Mouse (Mus musculus) limb, embryonic 12.5 days (tissue): ENCODE results near the gene Cldn24. TPM values are rescaled to one million over a fixed set of nuclear protein-coding genes. Genes with fewer than 3 reads are reported as not detected.

Source experiments
- ATAC-seq: fragments of 200-750 bp; cut with Nextera tagmentation; 2 replicates; pipeline ENCODE4 v1.8.0; 2017; ENCODE audit warnings: low read depth, moderate TSS enrichment; ENCODE audit not compliant: insufficient number of reproducible peaks, insufficient read depth, low FRiP score, low TSS enrichment
- H3K27ac ChIP-seq: fragments of 300-500 bp; sonication (generic); 2 replicates; pipeline ENCODE4 v1.5.1; 2016; ENCODE audit warnings: mild to moderate bottlenecking, moderate library complexity
- H3K27me3 ChIP-seq: fragments of 300-500 bp; sonication (generic); 2 replicates; pipeline ENCODE4 v1.6.1; 2016; ENCODE audit warnings: mild to moderate bottlenecking, moderate library complexity
- H3K36me3 ChIP-seq: fragments of 300-500 bp; sonication (generic); 2 replicates; pipeline ENCODE4 v1.6.1; 2016; ENCODE audit warnings: mild to moderate bottlenecking, moderate library complexity
- H3K4me1 ChIP-seq: fragments of 300-500 bp; sonication (generic); replicated peaks from 2 replicates; pipeline ENCODE4 v1.6.1; 2016
- H3K4me2 ChIP-seq: fragments of 300-500 bp; sonication (generic); 2 replicates; pipeline ENCODE4 v1.6.1; 2016; ENCODE audit warnings: mild to moderate bottlenecking, moderate library complexity
- H3K4me3 ChIP-seq: fragments of 300-500 bp; sonication (generic); replicated peaks from 2 replicates; pipeline ENCODE4 v1.5.1; 2016; ENCODE audit warnings: mild to moderate bottlenecking
- H3K9ac ChIP-seq: fragments of 300-500 bp; sonication (generic); replicated peaks from 2 replicates; pipeline ENCODE4 v1.6.1; 2016; ENCODE audit warnings: mild to moderate bottlenecking, moderate library complexity
- H3K9me3 ChIP-seq: fragments of 300-500 bp; sonication (generic); 2 replicates; pipeline ENCODE4 v1.6.1; 2016; ENCODE audit warnings: mild to moderate bottlenecking, moderate library complexity
- WGBS: fragments of 180-500 bp; shearing (Covaris S2); methylation state at CpG from one replicate; pipeline ENCODE4 v1.1.7; 2016; 5-methylcytosine and 5-hydroxymethylcytosine counted together
- polyA plus RNA-seq: library from polyadenylated mRNA; unstranded; fragments of >200 nt; fragmentation: Nextera tagmentation; extraction: Ambion mirVana; gene quantifications from 2 replicates; pipeline ENCODE4 v1.2.1, GENCODE M21; 2016

The Cldn24 gene
- polyA plus RNA-seq, 1 experiment from 2014 or later = not detected

- Histone ChIP-seq H3K36me3 (peaks cover 41% of the 10 kb centered on the region), H3K9me3 (no peaks in the 10 kb centered on the region), H3K27ac (no peak overlapping the region), H3K4me3 (no peak overlapping the region), H3K4me2 (no peak overlapping the region), H3K27me3 (no peaks in the 10 kb centered on the region), H3K9ac (no peak overlapping the region), H3K4me1 (no peaks in the 10 kb centered on the region)
- 85% methylated on average over 9 of the region's 9 CpGs for WGBS
- no peak for ATAC-seq
These were observed 5.0 kb downstream of the Cldn24 start for GRCm38 (mm10) chr8:47826911-47827310.

GRCm38 (mm10) chr8:47832616-47833015 is 10.7 kb downstream of the Cldn24 start:
- Histone ChIP-seq H3K9me3 (no peaks in the 10 kb centered on the region), H3K4me1 (peaks cover 13% of the 10 kb centered on the region; the same call in 1 of the 2 replicates), H3K27me3 (no peaks in the 10 kb centered on the region), H3K4me2 (no peak overlapping the region), H3K4me3 (no peak overlapping the region), H3K27ac (no peak overlapping the region), H3K9ac (no peak overlapping the region), H3K36me3 (peaks cover 58% of the 10 kb centered on the region)
- WGBS = 76% methylated on average over 6 of the region's 6 CpGs
- ATAC-seq = no peak

- WGBS = 56% methylated on average over 1 of the region's 1 CpGs
- Histone ChIP-seq H3K4me2 (no peak overlapping the region), H3K4me1 (peaks cover 13% of the 10 kb centered on the region; the same call in 1 of the 2 replicates), H3K36me3 (peaks cover 51% of the 10 kb centered on the region), H3K27me3 (no peaks in the 10 kb centered on the region), H3K9ac (no peak overlapping the region), H3K27ac (no peak overlapping the region), H3K4me3 (no peak overlapping the region), H3K9me3 (no peaks in the 10 kb centered on the region)
- no peak for ATAC-seq
These were observed 12.0 kb downstream of the Cldn24 start for GRCm38 (mm10) chr8:47833944-47834343.

- Histone ChIP-seq H3K27me3 (no peaks in the 10 kb centered on the region), H3K9ac (no peak overlapping the region), H3K36me3 (peaks cover 86% of the 10 kb centered on the region), H3K9me3 (peaks cover 5% of the 10 kb centered on the region; the same call in 1 of the 2 replicates), H3K27ac (no peak overlapping the region), H3K4me1 (peaks cover 4% of the 10 kb centered on the region; the same call in 1 of the 2 replicates), H3K4me3 (no peak overlapping the region), H3K4me2 (no peak overlapping the region)
- WGBS = 80% methylated on average over 7 of the region's 7 CpGs
- no peak for ATAC-seq
These were observed 21.1 kb downstream of the Cldn24 start for GRCm38 (mm10) chr8:47843063-47843462.

GRCm38 (mm10) chr8:47843651-47844050 is 21.7 kb downstream of the Cldn24 start:
- H3K4me3 ChIP-seq = no peak overlapping the region
- H3K4me2 ChIP-seq = no peak overlapping the region
- H3K9ac ChIP-seq = no peak overlapping the region
- no peak for ATAC-seq
- H3K27me3 ChIP-seq = no peaks in the 10 kb centered on the region
- 94% methylated on average over 10 of the region's 10 CpGs for WGBS
- peaks cover 5% of the 10 kb centered on the region; the same call in 1 of the 2 replicates for H3K9me3 ChIP-seq
- H3K27ac ChIP-seq = no peak overlapping the region
- peaks cover 89% of the 10 kb centered on the region for H3K36me3 ChIP-seq
- H3K4me1 ChIP-seq = peaks cover 4% of the 10 kb centered on the region; the same call in 1 of the 2 replicates

- WGBS = 54% methylated on average over 13 of the region's 13 CpGs
These were observed 24.0 kb downstream of the Cldn24 start for GRCm38 (mm10) chr8:47845956-47846355.

GRCm38 (mm10) chr8:47847161-47847560 is 25.2 kb downstream of the Cldn24 start:
- Histone ChIP-seq H3K9me3 (no peaks in the 10 kb centered on the region), H3K27ac (no peak overlapping the region), H3K4me2 (no peak overlapping the region), H3K9ac (no peak overlapping the region), H3K4me3 (no peak overlapping the region), H3K27me3 (no peaks in the 10 kb centered on the region), H3K4me1 (peaks cover 18% of the 10 kb centered on the region), H3K36me3 (peaks cover 90% of the 10 kb centered on the region)
- 93% methylated on average over 14 of the region's 14 CpGs for WGBS
- ATAC-seq = no peak

More at GRCm38 (mm10) chr8:47845956-47846355, 24.0 kb downstream of the Cldn24 start:
- Histone ChIP-seq H3K9me3 (no peaks in the 10 kb centered on the region), H3K36me3 (peaks cover 91% of the 10 kb centered on the region), H3K9ac (no peak overlapping the region), H3K27me3 (no peaks in the 10 kb centered on the region), H3K4me3 (no peak overlapping the region), H3K4me1 (peaks cover 6% of the 10 kb centered on the region), H3K4me2 (no peak overlapping the region), H3K27ac (no peak overlapping the region)
- no peak for ATAC-seq

- no peak for ATAC-seq
- H3K9ac ChIP-seq = no peak overlapping the region
- peaks cover 26% of the 10 kb centered on the region for H3K4me1 ChIP-seq
- no peak overlapping the region for H3K4me3 ChIP-seq
- no peak overlapping the region for H3K4me2 ChIP-seq
- WGBS = 94% methylated on average over 6 of the region's 6 CpGs
- no peaks in the 10 kb centered on the region for H3K27me3 ChIP-seq
- H3K9me3 ChIP-seq = no peaks in the 10 kb centered on the region
- peaks cover 84% of the 10 kb centered on the region for H3K36me3 ChIP-seq
- no peak overlapping the region for H3K27ac ChIP-seq
These were observed 26.0 kb downstream of the Cldn24 start for GRCm38 (mm10) chr8:47847931-47848330.

- Histone ChIP-seq H3K4me2 (no peak overlapping the region), H3K36me3 (peaks cover 78% of the 10 kb centered on the region), H3K27me3 (no peaks in the 10 kb centered on the region), H3K4me1 (peaks cover 32% of the 10 kb centered on the region), H3K9ac (no peak overlapping the region), H3K9me3 (no peaks in the 10 kb centered on the region), H3K4me3 (no peak overlapping the region), H3K27ac (no peak overlapping the region)
- 80% methylated on average over 8 of the region's 8 CpGs for WGBS
- no peak for ATAC-seq
These were observed 27.9 kb downstream of the Cldn24 start for GRCm38 (mm10) chr8:47849842-47850241.

- no peaks in the 10 kb centered on the region for H3K27me3 ChIP-seq
- peak overlapping the region; percentile 52 for H3K4me2 ChIP-seq
- peak; percentile 81 for ATAC-seq
- H3K4me1 ChIP-seq = peaks cover 27% of the 10 kb centered on the region
- peak overlapping the region; percentile 89 for H3K27ac ChIP-seq
- H3K4me3 ChIP-seq = peak overlapping the region; percentile 20
- H3K9ac ChIP-seq = 0 out of 2 replicates have a peak overlapping the region, but pooled peaks have one; percentile 27
- 29% methylated on average over 12 of the region's 12 CpGs for WGBS
- peaks cover 77% of the 10 kb centered on the region for H3K36me3 ChIP-seq
- H3K9me3 ChIP-seq = no peaks in the 10 kb centered on the region
These were observed 30.0 kb downstream of the Cldn24 start for GRCm38 (mm10) chr8:47851824-47852502.

- Histone ChIP-seq H3K27me3 (no peaks in the 10 kb centered on the region), H3K27ac (peak overlapping the region; percentile 89), H3K4me2 (peak overlapping the region; percentile 52), H3K4me3 (no peak overlapping the region), H3K36me3 (peaks cover 69% of the 10 kb centered on the region), H3K4me1 (peaks cover 27% of the 10 kb centered on the region), H3K9ac (no peak overlapping the region), H3K9me3 (no peaks in the 10 kb centered on the region)
- ATAC-seq = no peak
- WGBS = 72% methylated on average over 5 of the region's 5 CpGs
These were observed 30.8 kb downstream of the Cldn24 start for GRCm38 (mm10) chr8:47852737-47853136.

- WGBS = 86% methylated on average over 5 of the region's 5 CpGs
- ATAC-seq = no peak
- H3K9ac ChIP-seq = no peak overlapping the region
- no peaks in the 10 kb centered on the region for H3K27me3 ChIP-seq
- H3K4me1 ChIP-seq = peaks cover 27% of the 10 kb centered on the region
- no peak overlapping the region for H3K4me3 ChIP-seq
- H3K27ac ChIP-seq = peak overlapping the region; percentile 89; the same call in 1 of the 2 replicates
- H3K36me3 ChIP-seq = peaks cover 69% of the 10 kb centered on the region
- H3K4me2 ChIP-seq = no peak overlapping the region
- H3K9me3 ChIP-seq = no peaks in the 10 kb centered on the region
These were observed 31.4 kb downstream of the Cldn24 start for GRCm38 (mm10) chr8:47853356-47853755.
